Mouse (Mus musculus) myocyte (in vitro differentiated cells): ENCODE data around the gene Ms4a13. TPM values are rescaled to one million over a fixed set of nuclear protein-coding genes. Genes with fewer than 3 reads are reported as not detected.

ENCODE experiments used
- H3K27me3 ChIP-seq: one replicate; pipeline ENCODE4 v1.6.1; 2011; ENCODE audit not compliant: control insufficient read depth, insufficient read depth, insufficient read length
- H3K36me3 ChIP-seq: one replicate; pipeline ENCODE4 v1.6.1; 2011; ENCODE audit not compliant: control insufficient read depth, insufficient read depth
- H3K4me2 ChIP-seq: one replicate; pipeline ENCODE4 v1.6.1; 2011; ENCODE audit warnings: low read depth, control low read depth
- H3K4me3 ChIP-seq: one replicate; pipeline ENCODE4 v1.5.1; 2011; ENCODE audit warnings: mild to moderate bottlenecking, control low read depth, moderate library complexity
- H3K79me2 ChIP-seq: one replicate; pipeline ENCODE4 v1.6.1; 2011; ENCODE audit not compliant: control insufficient read depth, insufficient read depth
- H3ac ChIP-seq: one replicate; pipeline ENCODE4 v1.6.1; 2011; ENCODE audit not compliant: control insufficient read depth, insufficient read length
- CEBPB ChIP-seq: IDR thresholded peaks from 2 replicates; pipeline ENCODE4 v1.6.1; 2011; ENCODE audit warnings: mild to moderate bottlenecking, moderate library complexity; ENCODE audit not compliant: poor library complexity, insufficient read depth, severe bottlenecking
- E2F4 ChIP-seq: IDR thresholded peaks from one replicate; pipeline ENCODE4 v1.6.1; 2011; ENCODE audit warnings: mild to moderate bottlenecking, control low read depth, moderate library complexity; ENCODE audit not compliant: insufficient read depth
- MAX ChIP-seq: IDR thresholded peaks from one replicate; pipeline ENCODE4 v1.6.1; 2011; ENCODE audit warnings: low read depth, mild to moderate bottlenecking, control low read depth
- MYOD1 ChIP-seq, 3 experiments: IDR thresholded peaks; one replicate each; pipeline ENCODE4 v1.6.1; 2011; ENCODE audit warnings: control low read depth in 2 of 3, low read depth in 2 of 3, mild to moderate bottlenecking in 2 of 3, moderate library complexity in 1 of 3; ENCODE audit not compliant: insufficient read length in 2 of 3, control insufficient read depth in 1 of 3
- MYOG ChIP-seq, 3 experiments: IDR thresholded peaks; one replicate each; pipeline ENCODE4 v1.6.1; 2011; ENCODE audit warnings: control low read depth in 2 of 3, low read depth in 2 of 3, mild to moderate bottlenecking in 2 of 3; ENCODE audit not compliant: insufficient read length in 2 of 3, control insufficient read depth in 1 of 3, insufficient read depth in 1 of 3
- POLR2A ChIP-seq: IDR thresholded peaks from one replicate; pipeline ENCODE4 v1.6.1; 2011; ENCODE audit warnings: low read depth, mild to moderate bottlenecking, control low read depth, moderate library complexity; ENCODE audit not compliant: insufficient read length
- POLR2AphosphoS2 ChIP-seq: IDR thresholded peaks from one replicate; pipeline ENCODE4 v1.6.1; 2011; ENCODE audit warnings: low read depth, control low read depth; ENCODE audit not compliant: insufficient read length
- REST ChIP-seq: IDR thresholded peaks from one replicate; pipeline ENCODE4 v1.6.1; 2011; ENCODE audit warnings: mild to moderate bottlenecking, control low read depth, moderate library complexity; ENCODE audit not compliant: insufficient read depth, insufficient read length
- SRF ChIP-seq: IDR thresholded peaks from one replicate; pipeline ENCODE4 v1.6.1; 2011; ENCODE audit warnings: low read depth; ENCODE audit not compliant: control insufficient read depth, insufficient read length
- TCF12 ChIP-seq: IDR thresholded peaks from one replicate; pipeline ENCODE4 v1.6.1; 2011; ENCODE audit warnings: mild to moderate bottlenecking, control low read depth; ENCODE audit not compliant: poor library complexity, insufficient read depth, severe bottlenecking
- TCF3 ChIP-seq: IDR thresholded peaks from one replicate; pipeline ENCODE4 v1.6.1; 2011; ENCODE audit warnings: low read depth, control low read depth; ENCODE audit not compliant: insufficient read length
- USF1 ChIP-seq: IDR thresholded peaks from one replicate; pipeline ENCODE4 v1.6.1; 2011; ENCODE audit warnings: low read depth, mild to moderate bottlenecking, control low read depth, moderate library complexity
- polyA plus RNA-seq: library from polyadenylated mRNA; unstranded; fragments of >200 nt; fragmentation: generic; extraction: Trizol; gene quantifications from one replicate; pipeline ENCODE4 v1.2.1, GENCODE M21; 2012; ENCODE audit warnings: missing spikeins

Gene Ms4a13
- not detected for polyA plus RNA-seq

DNA sequence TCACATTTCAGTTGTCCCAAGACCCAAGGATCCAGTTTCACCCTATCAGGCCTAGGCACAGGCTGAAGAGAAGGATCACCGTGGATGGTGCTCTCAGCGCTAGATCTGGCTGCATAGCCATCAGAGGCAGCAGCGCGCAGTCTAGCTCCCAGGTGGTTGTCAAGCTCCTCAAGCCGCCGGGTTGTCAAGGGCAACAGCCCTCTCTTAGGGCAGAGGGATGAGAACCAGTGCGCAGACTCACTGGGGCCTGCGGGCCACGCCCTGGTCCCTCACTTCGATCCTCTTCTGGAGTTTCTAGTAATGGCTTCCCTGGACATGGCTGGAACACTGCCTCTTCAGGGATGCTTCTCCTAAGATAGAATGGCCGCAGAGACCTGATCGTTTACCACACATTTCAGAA is at the start of gene Ms4a13:
Ms4a13 (minus strand) TSS at position 192 of the 400 bp plus-strand sequence.
- no peak within 1 kb of the TSS for H3K4me2 ChIP-seq
- no peaks in the 10 kb centered on the region for H3K36me3 ChIP-seq
- TF ChIP-seq CEBPB (no peak), E2F4 (no peak), POLR2A (no peak), TCF3 (no peak), REST (no peak), POLR2AphosphoS2 (no peak), SRF (no peak)
- no peak within 1 kb of the TSS for H3K4me3 ChIP-seq
- no peak within 1 kb of the TSS for H3ac ChIP-seq
- H3K27me3 ChIP-seq, result no peaks in the 10 kb centered on the region
- H3K79me2 ChIP-seq, result no peaks in the 10 kb centered on the region

- TF ChIP-seq USF1, result no peak
- TF ChIP-seq MYOD1 (IDR thresholded peaks at IDR 0.05; ENCODE audit: control insufficient read depth in 1 of 3, insufficient read length in 2 of 3, low read depth in 2 of 3), result no peak
- TF ChIP-seq E2F4, result no peak
- TF ChIP-seq CEBPB, result no peak
- no peak for TF ChIP-seq TCF12
- TF ChIP-seq MYOG (IDR thresholded peaks at IDR 0.05; ENCODE audit: control insufficient read depth in 1 of 3, insufficient read depth in 1 of 3, insufficient read length in 2 of 3, low read depth in 2 of 3), result no peak
- TF ChIP-seq MAX, result no peak
- no peak for TF ChIP-seq TCF3
- no peak for TF ChIP-seq REST
- no peak for TF ChIP-seq POLR2A
- no peak for TF ChIP-seq SRF
- TF ChIP-seq POLR2AphosphoS2, result no peak
- no peak overlapping the region for H3K4me2 ChIP-seq
- no peaks in the 10 kb centered on the region for H3K36me3 ChIP-seq
- no peak overlapping the region for H3K4me3 ChIP-seq
- no peaks in the 10 kb centered on the region for H3K27me3 ChIP-seq
- no peaks in the 10 kb centered on the region for H3K79me2 ChIP-seq
- no peak overlapping the region for H3ac ChIP-seq
Measured at GRCm38 (mm10) chr19:11244230-11244629, 47.7 kb upstream of the Ms4a13 start.

DNA sequence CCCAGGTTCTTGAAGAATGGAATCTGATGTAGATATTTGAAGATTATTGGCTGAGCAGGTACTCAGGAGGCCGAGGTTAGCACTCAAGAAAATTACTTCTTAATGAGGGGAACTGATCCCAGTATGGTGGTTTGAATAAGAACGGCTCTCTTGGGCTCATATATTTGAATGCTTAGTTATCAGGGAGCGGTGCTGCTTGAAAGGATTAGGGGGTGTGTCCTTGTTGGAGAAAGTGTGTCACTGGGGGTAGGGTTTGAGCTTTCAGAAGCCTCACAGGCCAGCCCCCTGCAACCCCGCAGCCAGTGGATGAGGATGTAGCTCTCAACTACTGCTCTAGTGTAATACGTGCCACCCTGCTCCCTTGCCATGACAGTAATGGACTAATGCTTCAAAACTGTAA is 46.0 kb upstream of the Ms4a13 start:
- Histone ChIP-seq H3ac (no peak overlapping the region), H3K4me2 (no peak overlapping the region), H3K4me3 (no peak overlapping the region), H3K27me3 (no peaks in the 10 kb centered on the region), H3K79me2 (no peaks in the 10 kb centered on the region), H3K36me3 (no peaks in the 10 kb centered on the region)
- no peak for TF ChIP-seq SRF
- TF ChIP-seq TCF3, result no peak
- TF ChIP-seq POLR2AphosphoS2, result no peak

GRCm38 (mm10) chr19:11235820-11236219 is 39.3 kb upstream of the Ms4a13 start:
- no peaks in the 10 kb centered on the region for H3K27me3 ChIP-seq
- no peak for TF ChIP-seq USF1
- TF ChIP-seq SRF, result no peak
- no peaks in the 10 kb centered on the region for H3K79me2 ChIP-seq
- H3K4me3 ChIP-seq, result no peak overlapping the region
- no peaks in the 10 kb centered on the region for H3K36me3 ChIP-seq
- no peak overlapping the region for H3ac ChIP-seq
- H3K4me2 ChIP-seq, result no peak overlapping the region

- no peak for TF ChIP-seq E2F4
- TF ChIP-seq SRF, result no peak
- TF ChIP-seq POLR2A, result no peak
- Histone ChIP-seq H3K4me2 (no peak overlapping the region), H3ac (no peak overlapping the region)
Measured at GRCm38 (mm10) chr19:11234921-11235735, 38.6 kb upstream of the Ms4a13 start.

DNA sequence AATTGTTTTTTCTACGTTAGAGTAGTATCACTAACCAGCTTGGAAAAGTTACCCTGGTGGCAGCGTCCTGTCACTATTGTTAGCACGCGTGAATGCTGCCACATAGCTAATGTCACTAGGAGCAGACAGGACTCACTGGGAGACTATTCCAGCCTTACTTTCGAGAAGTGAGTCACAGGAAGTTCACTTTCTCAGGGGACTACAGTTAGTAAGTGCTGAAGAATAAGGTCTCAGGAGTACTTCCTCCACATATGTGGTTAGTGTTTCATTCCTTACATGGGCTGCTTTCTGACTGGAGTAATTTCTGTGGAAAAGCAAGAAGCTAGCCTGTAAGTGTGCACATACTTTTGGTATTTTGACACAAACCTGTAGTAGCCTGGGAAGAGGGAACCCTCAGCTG is 37.7 kb upstream of the Ms4a13 start:
- no peak for TF ChIP-seq REST
- no peak for TF ChIP-seq POLR2A
- no peak for TF ChIP-seq MAX
- no peak for TF ChIP-seq USF1
- no peak for TF ChIP-seq TCF3
- H3K4me3 ChIP-seq, result no peak overlapping the region
- no peaks in the 10 kb centered on the region for H3K79me2 ChIP-seq
- no peaks in the 10 kb centered on the region for H3K36me3 ChIP-seq
- H3K4me2 ChIP-seq, result no peak overlapping the region
- H3ac ChIP-seq, result no peak overlapping the region
- no peaks in the 10 kb centered on the region for H3K27me3 ChIP-seq

More at GRCm38 (mm10) chr19:11234921-11235735, 38.6 kb upstream of the Ms4a13 start:
- Histone ChIP-seq H3K79me2 (no peaks in the 10 kb centered on the region), H3K4me3 (no peak overlapping the region), H3K27me3 (no peaks in the 10 kb centered on the region), H3K36me3 (no peaks in the 10 kb centered on the region)
